Mouse (Mus musculus) liver, adult 2 months (tissue): Measurements from ENCODE around the gene Kcnq5. TPM values are rescaled to one million over a fixed set of nuclear protein-coding genes. Genes with fewer than 3 reads are reported as not detected.

Source experiments
- DNase-seq: peaks from one replicate; pipeline ENCODE4 v3.0.0-alpha.2; 2011; ENCODE audit warnings: low read depth, low spot score; ENCODE audit errors: extremely low read depth
- H3K27ac ChIP-seq: fragments of 200-500 bp; replicated peaks from 2 replicates; pipeline ENCODE4 v1.5.1; 2012; ENCODE audit warnings: low read depth, mild to moderate bottlenecking, control low read depth, inconsistent platforms, low read length; ENCODE audit not compliant: insufficient read depth
- H3K27me3 ChIP-seq: fragments of 200-500 bp; 2 replicates; pipeline ENCODE4 v1.6.1; 2012; ENCODE audit warnings: mild to moderate bottlenecking, moderate library complexity, low read length, inconsistent platforms; ENCODE audit not compliant: control insufficient read depth, insufficient read depth
- H3K36me3 ChIP-seq: fragments of 200-500 bp; 2 replicates; pipeline ENCODE4 v1.6.1; 2012; ENCODE audit warnings: low read length, inconsistent platforms; ENCODE audit not compliant: control insufficient read depth, insufficient read depth
- H3K4me1 ChIP-seq: fragments of 200-500 bp; 2 replicates; pipeline ENCODE4 v1.6.1; 2011; ENCODE audit warnings: low read length; ENCODE audit not compliant: control insufficient read depth, insufficient read depth
- H3K4me3 ChIP-seq: fragments of 200-500 bp; 2 replicates; pipeline ENCODE4 v1.5.1; 2011; ENCODE audit warnings: low read depth, mild to moderate bottlenecking, control low read depth, low read length, moderate library complexity; ENCODE audit not compliant: insufficient read depth
- H3K79me2 ChIP-seq: fragments of 200-500 bp; 2 replicates; pipeline ENCODE4 v1.6.1; 2012; ENCODE audit warnings: inconsistent platforms, mild to moderate bottlenecking, low read length, moderate library complexity; ENCODE audit not compliant: control insufficient read depth, insufficient read depth
- H3K9ac ChIP-seq: fragments of 200-500 bp; 2 replicates; pipeline ENCODE4 v1.6.1; 2012; ENCODE audit warnings: low read depth, mild to moderate bottlenecking, control low read depth, inconsistent platforms, low read length
- CTCF ChIP-seq: fragments of 200-500 bp; IDR thresholded peaks from 2 replicates; pipeline ENCODE4 v1.5.1; 2011; ENCODE audit warnings: low read depth, low read length, control low read depth
- POLR2A ChIP-seq: fragments of 200-500 bp; IDR thresholded peaks from 2 replicates; pipeline ENCODE4 v1.6.1; 2011; ENCODE audit warnings: low read length, control low read depth; ENCODE audit not compliant: insufficient read depth; ENCODE audit errors: extremely low read depth
- WGBS: fragments of 180-500 bp; shearing (Covaris S2); methylation state at CpG from one replicate; pipeline ENCODE4 v1.1.7; 2018; 5-methylcytosine and 5-hydroxymethylcytosine counted together
- polyA plus RNA-seq: library from polyadenylated mRNA; depleted of rRNA; stranded (reverse); fragments of >200 nt; gene quantifications from 2 replicates; pipeline ENCODE4 v1.2.3, GENCODE M21; 2012
- total RNA-seq: library from RNA; depleted of rRNA; stranded (reverse); fragments of >200 nt; gene quantifications from 2 replicates; pipeline ENCODE4 v1.2.3, GENCODE M21; 2014

The Kcnq5 gene
- total and polyA plus RNA-seq, 2 experiments: 0.09 TPM

DNA sequence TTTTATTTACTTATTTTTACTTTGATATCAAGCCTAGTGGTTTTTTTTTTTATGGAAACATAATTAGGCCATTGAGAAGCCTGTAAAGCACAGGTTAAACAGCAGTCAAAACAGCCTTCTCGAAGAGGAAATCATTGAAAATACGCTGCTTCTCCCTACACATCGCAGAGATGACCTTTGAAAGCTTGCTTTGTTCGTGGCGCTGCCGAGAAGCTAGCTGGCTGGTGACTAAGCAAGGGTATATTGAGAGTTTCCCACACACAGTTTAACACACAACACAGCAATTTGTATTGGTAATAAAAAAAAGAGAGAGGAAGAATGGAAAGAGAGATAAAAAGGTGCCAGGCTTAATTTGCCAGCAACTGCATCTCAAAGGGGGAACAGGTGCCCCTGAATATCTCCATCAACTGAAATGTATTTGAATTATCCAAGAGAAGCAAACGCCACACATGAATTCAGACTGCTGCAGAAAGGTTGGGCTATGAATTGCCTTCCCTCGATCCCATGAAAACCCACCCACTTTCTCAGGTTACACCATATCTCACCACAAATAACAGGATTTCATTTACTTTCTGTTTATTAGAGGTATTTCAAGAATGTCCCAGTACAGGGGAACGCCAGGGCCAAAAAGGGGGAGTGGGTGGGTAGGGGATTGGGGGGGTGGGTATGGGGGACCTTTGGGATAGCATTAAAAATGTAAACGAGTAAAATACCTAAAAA lies 461.8 kb downstream of the Kcnq5 start:
- H3K27ac ChIP-seq: no peak overlapping the region
- no peaks in the 10 kb centered on the region for H3K36me3 ChIP-seq
- H3K9ac ChIP-seq: no peak overlapping the region
- H3K27me3 ChIP-seq: no peaks in the 10 kb centered on the region
- no peaks in the 10 kb centered on the region for H3K79me2 ChIP-seq
- H3K4me3 ChIP-seq: no peak overlapping the region
- WGBS: 47% methylated on average over 10 of the region's 10 CpGs
- DNase-seq: no peak
- no peaks in the 10 kb centered on the region for H3K4me1 ChIP-seq
- no peak for TF ChIP-seq POLR2A
- no peak for TF ChIP-seq CTCF

- TF ChIP-seq CTCF (no peak), POLR2A (no peak)
- no peak overlapping the region for H3K4me3 ChIP-seq
- no peaks in the 10 kb centered on the region for H3K36me3 ChIP-seq
- H3K79me2 ChIP-seq: no peaks in the 10 kb centered on the region
- H3K4me1 ChIP-seq: no peaks in the 10 kb centered on the region
- 92% methylated on average over 3 of the region's 3 CpGs for WGBS
- H3K27ac ChIP-seq: no peak overlapping the region
- no peak for DNase-seq
- H3K27me3 ChIP-seq: no peaks in the 10 kb centered on the region
- no peak overlapping the region for H3K9ac ChIP-seq
These were observed 465.4 kb downstream of the Kcnq5 start for GRCm38 (mm10) chr1:21496307-21496706.

DNA sequence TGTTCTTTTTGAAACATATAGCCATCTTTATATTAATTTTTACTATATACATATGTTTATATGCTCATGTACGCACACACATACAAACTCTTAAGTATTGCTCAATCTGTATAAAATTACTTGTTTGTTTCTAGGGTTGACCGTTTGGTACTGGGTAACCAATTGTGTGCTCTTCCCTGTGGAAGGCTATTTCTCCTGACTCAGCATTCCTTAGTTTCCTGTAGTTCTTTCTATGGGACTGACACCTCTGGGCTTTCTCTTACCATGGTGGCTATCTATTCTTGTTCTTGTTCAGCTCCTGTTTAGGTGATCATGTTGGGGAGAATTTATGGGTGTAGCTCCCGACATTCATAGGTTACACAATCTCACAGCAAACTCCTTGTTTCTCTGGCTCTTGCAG lies 473.1 kb downstream of the Kcnq5 start:
- Histone ChIP-seq H3K4me3 (no peak overlapping the region), H3K27ac (no peak overlapping the region), H3K4me1 (no peaks in the 10 kb centered on the region), H3K9ac (no peak overlapping the region), H3K27me3 (no peaks in the 10 kb centered on the region), H3K36me3 (no peaks in the 10 kb centered on the region), H3K79me2 (no peaks in the 10 kb centered on the region)
- no peak for DNase-seq
- TF ChIP-seq CTCF (no peak), POLR2A (no peak)
- WGBS: 78% methylated on average over 3 of the region's 3 CpGs

GRCm38 (mm10) chr1:21486266-21486665 lies 475.5 kb downstream of the Kcnq5 start:
- Histone ChIP-seq H3K9ac (no peak overlapping the region), H3K4me1 (no peaks in the 10 kb centered on the region), H3K79me2 (no peaks in the 10 kb centered on the region), H3K27ac (no peak overlapping the region), H3K36me3 (no peaks in the 10 kb centered on the region), H3K4me3 (no peak overlapping the region), H3K27me3 (no peaks in the 10 kb centered on the region)
- 73% methylated on average over 5 of the region's 5 CpGs for WGBS
- no peak for TF ChIP-seq POLR2A
- TF ChIP-seq CTCF: no peak
- DNase-seq: no peak

- 81% methylated on average over 6 of the region's 6 CpGs for WGBS
- TF ChIP-seq CTCF (no peak), POLR2A (no peak)
- no peaks in the 10 kb centered on the region for H3K4me1 ChIP-seq
These were observed 492.4 kb downstream of the Kcnq5 start for GRCm38 (mm10) chr1:21469311-21469710.

GRCm38 (mm10) chr1:21466431-21466830 lies 495.3 kb downstream of the Kcnq5 start:
- Histone ChIP-seq H3K9ac (no peak overlapping the region), H3K4me1 (no peaks in the 10 kb centered on the region), H3K27ac (no peak overlapping the region), H3K4me3 (no peak overlapping the region), H3K27me3 (no peaks in the 10 kb centered on the region), H3K79me2 (no peaks in the 10 kb centered on the region), H3K36me3 (no peaks in the 10 kb centered on the region)
- TF ChIP-seq CTCF: no peak
- TF ChIP-seq POLR2A: no peak
- 93% methylated on average over 4 of the region's 4 CpGs for WGBS
- no peak for DNase-seq

More at GRCm38 (mm10) chr1:21469311-21469710, 492.4 kb downstream of the Kcnq5 start:
- Histone ChIP-seq H3K79me2 (no peaks in the 10 kb centered on the region), H3K27ac (no peak overlapping the region), H3K4me3 (no peak overlapping the region), H3K9ac (no peak overlapping the region), H3K36me3 (no peaks in the 10 kb centered on the region), H3K27me3 (no peaks in the 10 kb centered on the region)
- DNase-seq: no peak
